In genomic region chr3:127627151-127627955, GRCm38 (mm10) we compare ENCODE assay signal across 14 mouse cellular contexts. TPM values are rescaled to one million over a fixed set of nuclear protein-coding genes. Genes with fewer than 3 reads are reported as not detected.
DNase-seq lines count a peak whose midpoint lies in the region; ATAC-seq and TF ChIP-seq lines count a peak whose summit lies in the region.
"Had no signal": no experiment of that assay in that cellular context is flagged by ENCODE, and none has a peak within 500 bp of the region (broad histone marks: within the 10 kb centered on the region; RNA-seq: fewer than 3 reads in every experiment).

No protein-coding gene starts in this region.

- H3K27ac ChIP-seq in heart, postnatal 0 days (ENCODE audit: low read depth) = no peak overlapping the region
- H3K27ac ChIP-seq in neural tube, embryonic 13.5 days (replicated peaks) = no peak overlapping the region
- H3K27ac ChIP-seq: gastrocnemius, adult 2 months; liver, embryonic 15.5 days; stomach, postnatal 0 days had no signal

- H3K4me3 ChIP-seq in megakaryocyte, embryonic 14.5 days (replicated peaks) = peak overlapping the region; percentile 59
- H3K4me3 ChIP-seq in heart, postnatal 0 days (ENCODE audit: low read depth, low read length) = peak overlapping the region; percentile 9; the same call in 1 of the 2 replicates
- H3K4me3 ChIP-seq in neural tube, embryonic 13.5 days = no peak overlapping the region
- H3K4me3 ChIP-seq: gastrocnemius, adult 2 months; liver, embryonic 15.5 days had no signal

- H3K36me3 ChIP-seq in megakaryocyte, embryonic 14.5 days (replicated peaks; ENCODE audit: low read length) = no peaks in the 10 kb centered on the region
- no peaks in the 10 kb centered on the region for H3K36me3 ChIP-seq in heart, postnatal 0 days (replicated peaks; ENCODE audit: control insufficient read depth, insufficient read depth, low read length)
- H3K36me3 ChIP-seq in neural tube, embryonic 13.5 days = no peaks in the 10 kb centered on the region
- H3K36me3 ChIP-seq: liver, embryonic 15.5 days had no signal

- no peak overlapping the region for H3K9ac ChIP-seq in heart, postnatal 0 days (replicated peaks; ENCODE audit: low read depth, low read length)
- H3K9ac ChIP-seq in neural tube, embryonic 13.5 days = no peak overlapping the region
- H3K9ac ChIP-seq: liver, embryonic 15.5 days had no signal

- peaks cover 56% of the 10 kb centered on the region for H3K4me1 ChIP-seq in megakaryocyte, embryonic 14.5 days
- no peaks in the 10 kb centered on the region for H3K4me1 ChIP-seq in heart, postnatal 0 days (ENCODE audit: control insufficient read depth, insufficient read depth)
- peaks cover 37% of the 10 kb centered on the region for H3K4me1 ChIP-seq in neural tube, embryonic 13.5 days (replicated peaks)

- peak; percentile 5 for DNase-seq in adrenal gland, adult 2 months
- DNase-seq in adrenal gland, postnatal 36 days = no peak
- DNase-seq in heart, postnatal 0 days (ENCODE audit: low spot score) = no peak
- no peak for DNase-seq in cerebellum, adult 9-10 months
- DNase-seq: adrenal gland, postnatal 25 days; gastrocnemius, adult 2 months; layer of hippocampus, postnatal 36 days had no signal

- H3K9me3 ChIP-seq in megakaryocyte, embryonic 14.5 days = no peaks in the 10 kb centered on the region
- H3K9me3 ChIP-seq in heart, postnatal 0 days (replicated peaks; ENCODE audit: control insufficient read depth, low read length) = no peaks in the 10 kb centered on the region
- H3K9me3 ChIP-seq in neural tube, embryonic 13.5 days = no peaks in the 10 kb centered on the region
- H3K9me3 ChIP-seq: liver, embryonic 15.5 days had no signal

- no peak for TF ChIP-seq CTCF in heart, postnatal 0 days (IDR thresholded peaks at IDR 0.05; ENCODE audit: low read depth)

- peaks cover 84% of the 10 kb centered on the region for H3K27me3 ChIP-seq in megakaryocyte, embryonic 14.5 days (replicated peaks)
- H3K27me3 ChIP-seq in heart, postnatal 0 days (ENCODE audit: control insufficient read depth, insufficient read depth, low read length) = peaks cover 86% of the 10 kb centered on the region
- peaks cover 93% of the 10 kb centered on the region for H3K27me3 ChIP-seq in neural tube, embryonic 13.5 days

- no peak for ATAC-seq in megakaryocyte, adult 5-6 weeks (ENCODE audit: poor library complexity, severe bottlenecking)
- ATAC-seq in heart, postnatal 0 days (ENCODE audit: insufficient read depth, low read depth) = no peak
- no peak for ATAC-seq in neural tube, embryonic 13.5 days (ENCODE audit: low read depth)
- ATAC-seq in erythroblast, adult 5-6 weeks (replicated peaks; ENCODE audit: low FRiP score, poor library complexity, severe bottlenecking) = no peak

- no peak for TF ChIP-seq EP300 in heart, postnatal 0 days (IDR thresholded peaks at IDR 0.05; ENCODE audit: low read depth)

- WGBS in heart, postnatal 0 days = 3% methylated on average over 28 of the region's 28 CpGs
- under 1% methylated on average over 28 of the region's 28 CpGs for WGBS in neural tube, embryonic 13.5 days

- no peak overlapping the region for H3K4me2 ChIP-seq in heart, postnatal 0 days (ENCODE audit: low read depth, low read length)
- H3K4me2 ChIP-seq in neural tube, embryonic 13.5 days = peak overlapping the region; percentile 29
- H3K4me2 ChIP-seq: liver, embryonic 15.5 days had no signal

RNA-seq across cellular contexts. Expression of gene Neurog2, which starts 5.6 kb away (rescaled TPM):
- total RNA-seq in adrenal gland, adult 2 months (2021) = not detected
- polyA plus RNA-seq in adrenal gland, adult 2 months (2012; rRNA removed) = not detected in 2 replicates
- total RNA-seq in adrenal gland, postnatal 36 days (2021) = not detected
- not detected in 2 replicates for polyA plus RNA-seq in megakaryocyte, embryonic 14.5 days (2012; ENCODE audit: insufficient read depth, low replicate concordance)
- total RNA-seq in megakaryocyte, adult 5-6 weeks (2015) = not detected in 2 replicates
- not detected in 2 replicates for total RNA-seq in megakaryocyte, adult 5-6 weeks (2017)
- not detected in 2 replicates for total RNA-seq in heart, postnatal 0 days (2014; rRNA removed; ENCODE audit: low replicate concordance)
- not detected in 2 replicates for polyA plus RNA-seq in heart, postnatal 0 days (2015; fragmentation: Nextera tagmentation; extraction: Ambion mirVana)
- polyA plus RNA-seq in neural tube, embryonic 13.5 days (2015; fragmentation: Nextera tagmentation; extraction: Ambion mirVana) = 10.1 and 13.6 TPM in 2 replicates
- not detected in 2 replicates for total RNA-seq in erythroblast, adult 5-6 weeks (2015; ENCODE audit: low replicate concordance)
- not detected in 2 replicates for total RNA-seq in erythroblast, adult 5-6 weeks (2017; ENCODE audit: low replicate concordance)
- total RNA-seq: adrenal gland, postnatal 25 days; common myeloid progenitor, adult 5-6 weeks; gastrocnemius, adult 2 months had no signal
- polyA plus RNA-seq: liver, embryonic 15.5 days; stomach, postnatal 0 days had no signal
